Mouse (Mus musculus): ENCODE data around the gene 6030498E09Rik. TPM values are rescaled to one million over a fixed set of nuclear protein-coding genes. Genes with fewer than 3 reads are reported as not detected.

6030498E09Rik gene
- not detected in 2 replicates for polyA plus RNA-seq (2015; fragmentation: Nextera tagmentation; extraction: Ambion mirVana)

GRCm38 (mm10) chrX:38772478-38772877 is at the start of gene 6030498E09Rik:
6030498E09Rik (plus strand) TSS chrX:38772671.
- no peak for ATAC-seq (ENCODE audit: insufficient read depth)
- no peak within 1 kb of the TSS for H3K27ac ChIP-seq (replicated peaks)
- H3K4me2 ChIP-seq = no peak within 1 kb of the TSS
- no peaks in the 10 kb centered on the region for H3K36me3 ChIP-seq (replicated peaks)
- WGBS (ENCODE audit: insufficient replicate concordance) = 24% methylated on average over 9 of the region's 9 CpGs
- H3K27me3 ChIP-seq = no peaks in the 10 kb centered on the region
- no peak within 1 kb of the TSS for H3K9ac ChIP-seq
- H3K4me1 ChIP-seq (replicated peaks) = no peaks in the 10 kb centered on the region
- no peak within 1 kb of the TSS for H3K4me3 ChIP-seq (replicated peaks)
- H3K9me3 ChIP-seq (replicated peaks) = no peaks in the 10 kb centered on the region

- Histone ChIP-seq H3K27ac (replicated peaks) (no peak overlapping the region), H3K9me3 (replicated peaks) (no peaks in the 10 kb centered on the region), H3K4me3 (replicated peaks) (no peak overlapping the region), H3K4me2 (no peak overlapping the region), H3K9ac (no peak overlapping the region), H3K36me3 (replicated peaks) (no peaks in the 10 kb centered on the region), H3K4me1 (replicated peaks) (no peaks in the 10 kb centered on the region), H3K27me3 (no peaks in the 10 kb centered on the region)
- no peak for ATAC-seq (ENCODE audit: insufficient read depth)
- 49% methylated on average over 5 of the region's 5 CpGs for WGBS (ENCODE audit: insufficient replicate concordance)
Observed at GRCm38 (mm10) chrX:38730081-38730480, 42.4 kb upstream of the 6030498E09Rik start.

- no peak overlapping the region for H3K9ac ChIP-seq
- no peaks in the 10 kb centered on the region for H3K36me3 ChIP-seq (replicated peaks)
- no peak overlapping the region for H3K4me2 ChIP-seq
- 53% methylated on average over 2 of the region's 2 CpGs for WGBS (ENCODE audit: insufficient replicate concordance)
- no peaks in the 10 kb centered on the region for H3K27me3 ChIP-seq
- H3K27ac ChIP-seq (replicated peaks) = no peak overlapping the region
- H3K4me1 ChIP-seq (replicated peaks) = no peaks in the 10 kb centered on the region
- no peak for ATAC-seq (ENCODE audit: insufficient read depth)
- no peak overlapping the region for H3K4me3 ChIP-seq (replicated peaks)
- H3K9me3 ChIP-seq (replicated peaks) = no peaks in the 10 kb centered on the region
Observed at GRCm38 (mm10) chrX:38730639-38731038, 41.8 kb upstream of the 6030498E09Rik start.

- Histone ChIP-seq H3K4me2 (no peak overlapping the region), H3K4me3 (replicated peaks) (no peak overlapping the region), H3K4me1 (replicated peaks) (no peaks in the 10 kb centered on the region), H3K27me3 (no peaks in the 10 kb centered on the region), H3K27ac (replicated peaks) (no peak overlapping the region), H3K9ac (no peak overlapping the region), H3K9me3 (replicated peaks) (no peaks in the 10 kb centered on the region), H3K36me3 (replicated peaks) (no peaks in the 10 kb centered on the region)
- WGBS (ENCODE audit: insufficient replicate concordance) = 81% methylated on average over 5 of the region's 5 CpGs
- no peak for ATAC-seq (ENCODE audit: insufficient read depth)
Observed at GRCm38 (mm10) chrX:38733683-38734082, 38.8 kb upstream of the 6030498E09Rik start.

- Histone ChIP-seq H3K9me3 (replicated peaks) (no peaks in the 10 kb centered on the region), H3K27me3 (no peaks in the 10 kb centered on the region), H3K4me1 (replicated peaks) (no peaks in the 10 kb centered on the region), H3K36me3 (replicated peaks) (no peaks in the 10 kb centered on the region), H3K4me2 (no peak overlapping the region), H3K27ac (replicated peaks) (no peak overlapping the region), H3K4me3 (replicated peaks) (no peak overlapping the region), H3K9ac (no peak overlapping the region)
- no peak for ATAC-seq (ENCODE audit: insufficient read depth)
- 61% methylated on average over 13 of the region's 13 CpGs for WGBS (ENCODE audit: insufficient replicate concordance)
Observed at GRCm38 (mm10) chrX:38734916-38735880, 37.3 kb upstream of the 6030498E09Rik start.

GRCm38 (mm10) chrX:38771453-38771852 is 1.0 kb upstream of the 6030498E09Rik start:
- Histone ChIP-seq H3K27me3 (no peaks in the 10 kb centered on the region), H3K27ac (replicated peaks) (no peak overlapping the region), H3K36me3 (replicated peaks) (no peaks in the 10 kb centered on the region), H3K4me3 (replicated peaks) (no peak overlapping the region), H3K4me1 (replicated peaks) (no peaks in the 10 kb centered on the region), H3K4me2 (no peak overlapping the region), H3K9ac (no peak overlapping the region), H3K9me3 (replicated peaks) (no peaks in the 10 kb centered on the region)
- no peak for ATAC-seq (ENCODE audit: insufficient read depth)
- 49% methylated on average over 2 of the region's 2 CpGs for WGBS (ENCODE audit: insufficient replicate concordance)

GRCm38 (mm10) chrX:38771886-38772285 is 585 bp upstream of the 6030498E09Rik start:
- Histone ChIP-seq H3K27me3 (no peaks in the 10 kb centered on the region), H3K9me3 (replicated peaks) (no peaks in the 10 kb centered on the region), H3K36me3 (replicated peaks) (no peaks in the 10 kb centered on the region), H3K4me2 (no peak overlapping the region), H3K9ac (no peak overlapping the region), H3K4me1 (replicated peaks) (no peaks in the 10 kb centered on the region), H3K27ac (replicated peaks) (no peak overlapping the region), H3K4me3 (replicated peaks) (no peak overlapping the region)
- ATAC-seq (ENCODE audit: insufficient read depth) = no peak
- 31% methylated on average over 3 of the region's 3 CpGs for WGBS (ENCODE audit: insufficient replicate concordance)

- Histone ChIP-seq H3K9ac (no peak overlapping the region), H3K36me3 (replicated peaks) (no peaks in the 10 kb centered on the region), H3K4me2 (no peak overlapping the region), H3K4me3 (replicated peaks) (no peak overlapping the region), H3K27me3 (no peaks in the 10 kb centered on the region), H3K9me3 (replicated peaks) (no peaks in the 10 kb centered on the region), H3K4me1 (replicated peaks) (no peaks in the 10 kb centered on the region), H3K27ac (replicated peaks) (no peak overlapping the region)
- 45% methylated on average over 3 of the region's 3 CpGs for WGBS (ENCODE audit: insufficient replicate concordance)
- no peak for ATAC-seq (ENCODE audit: insufficient read depth)
Observed at GRCm38 (mm10) chrX:38794373-38794772, 21.9 kb downstream of the 6030498E09Rik start.

GRCm38 (mm10) chrX:38813934-38814333 is 41.5 kb downstream of the 6030498E09Rik start:
- no peaks in the 10 kb centered on the region for H3K36me3 ChIP-seq (replicated peaks)
- no peak overlapping the region for H3K4me3 ChIP-seq (replicated peaks)
- 59% methylated on average over 3 of the region's 3 CpGs for WGBS (ENCODE audit: insufficient replicate concordance)
- ATAC-seq (ENCODE audit: insufficient read depth) = no peak
- H3K4me1 ChIP-seq (replicated peaks) = no peaks in the 10 kb centered on the region
- H3K9me3 ChIP-seq (replicated peaks) = no peaks in the 10 kb centered on the region
- H3K9ac ChIP-seq = no peak overlapping the region
- no peaks in the 10 kb centered on the region for H3K27me3 ChIP-seq
- no peak overlapping the region for H3K27ac ChIP-seq (replicated peaks)
- H3K4me2 ChIP-seq = no peak overlapping the region

GRCm38 (mm10) chrX:38816841-38817240 is 44.4 kb downstream of the 6030498E09Rik start:
- Histone ChIP-seq H3K27ac (replicated peaks) (no peak overlapping the region), H3K4me2 (no peak overlapping the region)
- 63% methylated on average over 3 of the region's 3 CpGs for WGBS (ENCODE audit: insufficient replicate concordance)

GRCm38 (mm10) chrX:38958571-38958970 is 186.1 kb downstream of the 6030498E09Rik start:
- H3K4me3 ChIP-seq (replicated peaks) = no peak overlapping the region
- no peak for ATAC-seq (ENCODE audit: insufficient read depth)
- no peak overlapping the region for H3K9ac ChIP-seq
- H3K27me3 ChIP-seq = no peaks in the 10 kb centered on the region
- H3K27ac ChIP-seq (replicated peaks) = no peak overlapping the region
- H3K9me3 ChIP-seq (replicated peaks) = no peaks in the 10 kb centered on the region
- H3K36me3 ChIP-seq (replicated peaks) = no peaks in the 10 kb centered on the region
- WGBS (ENCODE audit: insufficient replicate concordance) = 37% methylated on average over 1 of the region's 1 CpGs
- no peaks in the 10 kb centered on the region for H3K4me1 ChIP-seq (replicated peaks)
- H3K4me2 ChIP-seq = no peak overlapping the region

More at GRCm38 (mm10) chrX:38816841-38817240, 44.4 kb downstream of the 6030498E09Rik start:
- Histone ChIP-seq H3K4me3 (replicated peaks) (no peak overlapping the region), H3K4me1 (replicated peaks) (no peaks in the 10 kb centered on the region), H3K9me3 (replicated peaks) (no peaks in the 10 kb centered on the region), H3K36me3 (replicated peaks) (no peaks in the 10 kb centered on the region), H3K27me3 (no peaks in the 10 kb centered on the region), H3K9ac (no peak overlapping the region)
- ATAC-seq (ENCODE audit: insufficient read depth) = no peak
